Mouse (Mus musculus): ENCODE measurements around the gene Rtbdn. TPM values are rescaled to one million over a fixed set of nuclear protein-coding genes. Genes with fewer than 3 reads are reported as not detected.

Rtbdn gene
- total RNA-seq, 1 experiment from 2014 or later: not detected

Small RNA genes lying within 50 kb of the gene (microRNA-seq; reads per million reads assigned to microRNA genes)
- gene Gm24197: 0 reads per million in 2 experiments

Other genes with a start within 250 kb of the Rtbdn start
- gene Lyl1, start 245.5 kb upstream of the Rtbdn start, total RNA-seq (2021): 3.1 and 3.8 TPM in 2 replicates
- not detected in 2 replicates for gene G430095P16Rik, start 224.0 kb upstream of the Rtbdn start, total RNA-seq (2021)
- gene Nfix, start 146.6 kb upstream of the Rtbdn start, total RNA-seq (2021): 87.7 and 111 TPM in 2 replicates
- 11.2 and 11.6 TPM in 2 replicates for gene Dand5, start 124.2 kb upstream of the Rtbdn start, total RNA-seq (2021)
- 55.1 and 59.9 TPM in 2 replicates for gene Gadd45gip1, start 115.5 kb upstream of the Rtbdn start, total RNA-seq (2021)
- 116 and 120 TPM in 2 replicates for gene Rad23a, start 106.3 kb upstream of the Rtbdn start, total RNA-seq (2021)
- gene Calr, start 100.1 kb upstream of the Rtbdn start, total RNA-seq (2021): 489 and 566 TPM in 2 replicates
- 62.3 and 67.2 TPM in 2 replicates for gene Farsa, start 90.0 kb upstream of the Rtbdn start, total RNA-seq (2021)
- 10.6 and 13.9 TPM in 2 replicates for gene Syce2, start 74.9 kb upstream of the Rtbdn start, total RNA-seq (2021)
- 47.7 and 59.5 TPM in 2 replicates for gene Gcdh, start 53.1 kb upstream of the Rtbdn start, total RNA-seq (2021)
- 0.27 TPM in 1 of 2 replicates, not detected in the other for gene Klf1, start 45.1 kb upstream of the Rtbdn start, total RNA-seq (2021)
- 13.6 and 14.6 TPM in 2 replicates for gene Dnase2a, start 38.4 kb upstream of the Rtbdn start, total RNA-seq (2021)
- gene Mast1, start 9.6 kb upstream of the Rtbdn start, total RNA-seq (2021): 1.3 and 3.0 TPM in 2 replicates
- 4.4 TPM in 1 of 2 replicates, not detected in the other for gene Gm49661, start 22.4 kb downstream of the Rtbdn start, total RNA-seq (2021)
- gene Prdx2, start 22.6 kb downstream of the Rtbdn start, total RNA-seq (2021): 496 and 624 TPM in 2 replicates
- 101 and 159 TPM in 2 replicates for gene Rnaseh2a, start 22.8 kb downstream of the Rtbdn start, total RNA-seq (2021)
- 32.8 and 33.2 TPM in 2 replicates for gene Junb, start 31.7 kb downstream of the Rtbdn start, total RNA-seq (2021)
- 7.7 and 10.8 TPM in 2 replicates for gene Hook2, start 43.6 kb downstream of the Rtbdn start, total RNA-seq (2021)
- gene Best2, start 67.5 kb downstream of the Rtbdn start, total RNA-seq (2021): not detected in 2 replicates
- gene Asna1, start 78.3 kb downstream of the Rtbdn start, total RNA-seq (2021): 95.0 and 105 TPM in 2 replicates
- gene Trir, start 79.8 kb downstream of the Rtbdn start, total RNA-seq (2021): 152 and 164 TPM in 2 replicates
- 71.1 and 78.3 TPM in 2 replicates for gene Tnpo2, start 89.9 kb downstream of the Rtbdn start, total RNA-seq (2021)
- 17.7 and 21.7 TPM in 2 replicates for gene Fbxw9, start 113.1 kb downstream of the Rtbdn start, total RNA-seq (2021)
- gene Gm5741, start 121.0 kb downstream of the Rtbdn start, total RNA-seq (2021): not detected in 2 replicates
- gene Dhps, start 124.8 kb downstream of the Rtbdn start, total RNA-seq (2021): 25.8 and 36.9 TPM in 2 replicates
- gene Wdr83os, start 133.7 kb downstream of the Rtbdn start, total RNA-seq (2021): 86.5 and 108 TPM in 2 replicates
- 22.7 and 29.2 TPM in 2 replicates for gene Wdr83, start 134.3 kb downstream of the Rtbdn start, total RNA-seq (2021)
- gene Man2b1, start 136.3 kb downstream of the Rtbdn start, total RNA-seq (2021): 54.3 and 58.5 TPM in 2 replicates
- 1.5 and 2.4 TPM in 2 replicates for gene Zfp791, start 176.1 kb downstream of the Rtbdn start, total RNA-seq (2021)
- gene Cks1brt, start 204.9 kb downstream of the Rtbdn start, total RNA-seq (2021): not detected in 2 replicates